Mouse (Mus musculus) brain, embryonic 14.5 days (tissue): ENCODE measurements around the gene Cpn2.

ENCODE experiments used
- CTCF ChIP-seq: fragments of 200-500 bp; IDR thresholded peaks from 2 replicates; pipeline ENCODE4 v1.5.1; 2012; ENCODE audit warnings: inconsistent platforms, mild to moderate bottlenecking, moderate library complexity, borderline replicate concordance; ENCODE audit not compliant: insufficient read depth, insufficient read length; ENCODE audit errors: extremely low read depth
- POLR2A ChIP-seq: fragments of 200-500 bp; IDR thresholded peaks from 2 replicates; pipeline ENCODE4 v1.6.1; 2012; ENCODE audit warnings: mild to moderate bottlenecking, inconsistent platforms, borderline replicate concordance; ENCODE audit not compliant: poor library complexity, insufficient read depth, insufficient read length, severe bottlenecking; ENCODE audit errors: extremely low read depth

DNA sequence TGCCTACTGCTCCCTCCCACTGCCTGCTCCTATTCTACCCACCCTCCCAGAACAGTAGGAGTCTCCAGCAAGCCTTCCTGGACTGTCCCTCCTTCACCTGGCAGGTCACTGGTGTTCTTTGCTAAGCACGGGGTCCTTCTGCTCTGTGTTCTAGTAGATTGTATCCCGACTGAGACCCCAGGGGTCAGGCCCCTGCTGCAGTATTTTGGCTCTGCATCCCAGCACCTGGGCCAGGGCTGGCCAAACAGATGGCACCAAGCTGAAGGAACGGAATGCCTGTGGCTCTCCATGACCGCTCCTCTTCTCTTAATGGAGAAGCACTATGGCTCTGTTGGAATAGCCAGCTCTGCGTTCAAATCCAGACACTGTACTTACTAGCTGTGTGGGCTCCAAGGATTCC lies 738 bp downstream of the Cpn2 start:
- no peak for TF ChIP-seq CTCF
- no peak for TF ChIP-seq POLR2A
